Mouse (Mus musculus) midbrain, embryonic 11.5 days (tissue): ENCODE results near the gene Lelp1. TPM values are rescaled to one million over a fixed set of nuclear protein-coding genes. Genes with fewer than 3 reads are reported as not detected.
A peak's percentile ranks its signal among the peaks of the same experiment; 100 is the strongest.

Experiments
- ATAC-seq: fragments of 200-750 bp; cut with Nextera tagmentation; 2 replicates; pipeline ENCODE4 v1.8.0; 2017; ENCODE audit warnings: moderate TSS enrichment, moderate library complexity; ENCODE audit not compliant: low FRiP score
- DNase-seq: peaks from one replicate; pipeline ENCODE4 v3.0.0; 2015; ENCODE audit warnings: low spot score; ENCODE audit errors: missing footprints
- H3K27ac ChIP-seq: fragments of 300-500 bp; sonication (generic); 2 replicates; pipeline ENCODE4 v1.5.1; 2014; ENCODE audit warnings: low read depth, low read length
- H3K27me3 ChIP-seq: fragments of 300-500 bp; sonication (generic); 2 replicates; pipeline ENCODE4 v1.6.1; 2014; ENCODE audit warnings: mild to moderate bottlenecking, low read length, moderate library complexity, mixed read lengths; ENCODE audit not compliant: control insufficient read depth, insufficient read depth
- H3K36me3 ChIP-seq: fragments of 300-500 bp; sonication (generic); 2 replicates; pipeline ENCODE4 v1.6.1; 2014; ENCODE audit warnings: mild to moderate bottlenecking, low read length, moderate library complexity, mixed read lengths; ENCODE audit not compliant: control insufficient read depth, insufficient read depth
- H3K4me1 ChIP-seq: fragments of 300-500 bp; sonication (generic); 2 replicates; pipeline ENCODE4 v1.6.1; 2014; ENCODE audit warnings: low read length; ENCODE audit not compliant: control insufficient read depth, insufficient read depth
- H3K4me2 ChIP-seq: fragments of 300-500 bp; sonication (generic); 2 replicates; pipeline ENCODE4 v1.6.1; 2014; ENCODE audit warnings: mild to moderate bottlenecking, moderate library complexity
- H3K4me3 ChIP-seq: fragments of 300-500 bp; sonication (generic); 2 replicates; pipeline ENCODE4 v1.5.1; 2014; ENCODE audit warnings: low read depth, low read length
- H3K9ac ChIP-seq: fragments of 300-500 bp; sonication (generic); 2 replicates; pipeline ENCODE4 v1.6.1; 2014; ENCODE audit warnings: low read length
- H3K9me3 ChIP-seq: fragments of 300-500 bp; sonication (generic); 2 replicates; pipeline ENCODE4 v1.6.1; 2016; ENCODE audit warnings: low read length; ENCODE audit not compliant: control insufficient read depth
- WGBS: fragments of 180-500 bp; shearing (Covaris S2); extraction: QIAGEN DNeasy Blood & Tissue Kit; methylation state at CpG from one replicate; pipeline ENCODE4 v1.1.7; 2014; 5-methylcytosine and 5-hydroxymethylcytosine counted together
- polyA plus RNA-seq: library from polyadenylated mRNA; unstranded; fragments of >200 nt; fragmentation: Nextera tagmentation; extraction: Ambion mirVana; gene quantifications from 2 replicates; pipeline ENCODE4 v1.2.1, GENCODE M21; 2014

Lelp1 gene
- polyA plus RNA-seq: not detected in 2 replicates

GRCm38 (mm10) chr3:92142644-92143043 is at the start of gene Lelp1:
Gene Lelp1 (minus strand): TSS chr3:92142744.
- WGBS: 68% methylated on average over 1 of the region's 1 CpGs
- DNase-seq: no peak
- no peak within 1 kb of the TSS for H3K4me3 ChIP-seq
- H3K36me3 ChIP-seq: no peaks in the 10 kb centered on the region
- ATAC-seq: no peak
- H3K9me3 ChIP-seq: no peaks in the 10 kb centered on the region
- H3K9ac ChIP-seq: no peak within 1 kb of the TSS
- no peak within 1 kb of the TSS for H3K4me2 ChIP-seq
- H3K27me3 ChIP-seq: no peaks in the 10 kb centered on the region
- no peak within 1 kb of the TSS for H3K27ac ChIP-seq
- H3K4me1 ChIP-seq: no peaks in the 10 kb centered on the region

GRCm38 (mm10) chr3:92176880-92177279 is 34.3 kb upstream of the Lelp1 start:
- H3K9me3 ChIP-seq: no peaks in the 10 kb centered on the region
- no peaks in the 10 kb centered on the region for H3K4me1 ChIP-seq
- H3K27me3 ChIP-seq: no peaks in the 10 kb centered on the region
- no peak overlapping the region for H3K9ac ChIP-seq
- ATAC-seq (no peak), DNase-seq (no peak)
- 85% methylated on average over 1 of the region's 1 CpGs for WGBS
- no peaks in the 10 kb centered on the region for H3K36me3 ChIP-seq
- H3K4me3 ChIP-seq: no peak overlapping the region
- no peak overlapping the region for H3K27ac ChIP-seq
- H3K4me2 ChIP-seq: no peak overlapping the region

GRCm38 (mm10) chr3:92169847-92170246 is 27.3 kb upstream of the Lelp1 start:
- H3K27me3 ChIP-seq: no peaks in the 10 kb centered on the region
- no peak overlapping the region for H3K27ac ChIP-seq
- ATAC-seq: no peak
- no peak overlapping the region for H3K4me2 ChIP-seq
- DNase-seq: no peak
- 89% methylated on average over 3 of the region's 3 CpGs for WGBS
- no peaks in the 10 kb centered on the region for H3K36me3 ChIP-seq
- H3K4me1 ChIP-seq: no peaks in the 10 kb centered on the region
- H3K9ac ChIP-seq: no peak overlapping the region
- no peaks in the 10 kb centered on the region for H3K9me3 ChIP-seq
- no peak overlapping the region for H3K4me3 ChIP-seq

- Histone ChIP-seq H3K4me2 (no peak overlapping the region), H3K4me1 (no peaks in the 10 kb centered on the region), H3K36me3 (no peaks in the 10 kb centered on the region), H3K9me3 (no peaks in the 10 kb centered on the region), H3K27me3 (no peaks in the 10 kb centered on the region), H3K9ac (no peak overlapping the region), H3K4me3 (no peak overlapping the region), H3K27ac (no peak overlapping the region)
- DNase-seq: peak; percentile 96
- ATAC-seq: peak; percentile 27; the same call in 1 of the 2 replicates
Observed at GRCm38 (mm10) chr3:92153322-92153721, 10.8 kb upstream of the Lelp1 start.

GRCm38 (mm10) chr3:92150631-92151277 is 8.2 kb upstream of the Lelp1 start:
- Histone ChIP-seq H3K27me3 (no peaks in the 10 kb centered on the region), H3K4me2 (no peak overlapping the region), H3K9me3 (no peaks in the 10 kb centered on the region), H3K4me3 (no peak overlapping the region), H3K9ac (no peak overlapping the region), H3K36me3 (no peaks in the 10 kb centered on the region), H3K4me1 (no peaks in the 10 kb centered on the region), H3K27ac (no peak overlapping the region)
- 25% methylated on average over 8 of the region's 8 CpGs for WGBS
- peak; percentile 94 for DNase-seq
- peak; percentile 91 for ATAC-seq

GRCm38 (mm10) chr3:92147913-92148312 is 5.4 kb upstream of the Lelp1 start:
- no peaks in the 10 kb centered on the region for H3K27me3 ChIP-seq
- ATAC-seq (no peak), DNase-seq (no peak)
- H3K9ac ChIP-seq: no peak overlapping the region
- no peak overlapping the region for H3K4me3 ChIP-seq
- H3K36me3 ChIP-seq: no peaks in the 10 kb centered on the region
- WGBS: 81% methylated on average over 5 of the region's 5 CpGs
- H3K27ac ChIP-seq: no peak overlapping the region
- H3K4me2 ChIP-seq: no peak overlapping the region
- no peaks in the 10 kb centered on the region for H3K4me1 ChIP-seq
- H3K9me3 ChIP-seq: no peaks in the 10 kb centered on the region

- H3K4me2 ChIP-seq: no peak overlapping the region
- DNase-seq (no peak), ATAC-seq (no peak)
- no peaks in the 10 kb centered on the region for H3K9me3 ChIP-seq
- H3K4me3 ChIP-seq: no peak overlapping the region
- WGBS: 69% methylated on average over 2 of the region's 2 CpGs
- no peaks in the 10 kb centered on the region for H3K27me3 ChIP-seq
- no peaks in the 10 kb centered on the region for H3K36me3 ChIP-seq
- no peaks in the 10 kb centered on the region for H3K4me1 ChIP-seq
- H3K9ac ChIP-seq: no peak overlapping the region
- H3K27ac ChIP-seq: no peak overlapping the region
Observed at GRCm38 (mm10) chr3:92147420-92147819, 4.9 kb upstream of the Lelp1 start.

- ATAC-seq: no peak
Observed at GRCm38 (mm10) chr3:92123847-92124246, 18.7 kb downstream of the Lelp1 start, which contains the start of gene Prr9. Gene Prr9 (minus strand): TSS chr3:92123947.

GRCm38 (mm10) chr3:92120902-92121301 is 21.6 kb downstream of the Lelp1 start:
- Histone ChIP-seq H3K9me3 (no peaks in the 10 kb centered on the region), H3K4me3 (no peak overlapping the region), H3K27me3 (no peaks in the 10 kb centered on the region), H3K4me1 (no peaks in the 10 kb centered on the region), H3K9ac (no peak overlapping the region), H3K27ac (no peak overlapping the region), H3K36me3 (no peaks in the 10 kb centered on the region), H3K4me2 (no peak overlapping the region)
- no peak for ATAC-seq
- 84% methylated on average over 3 of the region's 3 CpGs for WGBS
- DNase-seq: no peak

More at GRCm38 (mm10) chr3:92123847-92124246, 18.7 kb downstream of the Lelp1 start, which contains the start of gene Prr9:
- no peaks in the 10 kb centered on the region for H3K9me3 ChIP-seq
- no peaks in the 10 kb centered on the region for H3K36me3 ChIP-seq
- 84% methylated on average over 5 of the region's 5 CpGs for WGBS
- no peaks in the 10 kb centered on the region for H3K4me1 ChIP-seq
- H3K27ac ChIP-seq: no peak within 1 kb of the TSS
- H3K9ac ChIP-seq: no peak within 1 kb of the TSS
- H3K27me3 ChIP-seq: no peaks in the 10 kb centered on the region
- DNase-seq: no peak
- H3K4me2 ChIP-seq: no peak within 1 kb of the TSS
- H3K4me3 ChIP-seq: no peak within 1 kb of the TSS
